Mouse (Mus musculus) heart, embryonic 15.5 days (tissue): Measurements from ENCODE around the gene Necap1. TPM values are rescaled to one million over a fixed set of nuclear protein-coding genes. Genes with fewer than 3 reads are reported as not detected.

Source experiments
- ATAC-seq: fragments of 200-750 bp; cut with Nextera tagmentation; replicated peaks from 2 replicates; pipeline ENCODE4 v1.8.0; 2017; ENCODE audit warnings: low read depth, moderate TSS enrichment; ENCODE audit not compliant: insufficient number of reproducible peaks, insufficient read depth, low FRiP score
- H3K27ac ChIP-seq: fragments of 300-500 bp; sonication (generic); 2 replicates; pipeline ENCODE4 v1.5.1; 2015; ENCODE audit warnings: mild to moderate bottlenecking, inconsistent platforms
- H3K27me3 ChIP-seq: fragments of 300-500 bp; sonication (generic); 2 replicates; pipeline ENCODE4 v1.6.1; 2015; ENCODE audit warnings: inconsistent platforms
- H3K36me3 ChIP-seq: fragments of 300-500 bp; sonication (generic); 2 replicates; pipeline ENCODE4 v1.6.1; 2015; ENCODE audit warnings: mild to moderate bottlenecking, inconsistent platforms
- H3K4me1 ChIP-seq: fragments of 300-500 bp; sonication (generic); replicated peaks from 2 replicates; pipeline ENCODE4 v1.6.1; 2015; ENCODE audit warnings: inconsistent platforms
- H3K4me2 ChIP-seq: fragments of 300-500 bp; sonication (generic); 2 replicates; pipeline ENCODE4 v1.6.1; 2015; ENCODE audit warnings: inconsistent platforms, mild to moderate bottlenecking, moderate library complexity
- H3K4me3 ChIP-seq: fragments of 300-500 bp; sonication (generic); 2 replicates; pipeline ENCODE4 v1.5.1; 2015; ENCODE audit warnings: mild to moderate bottlenecking, inconsistent platforms
- H3K9ac ChIP-seq: fragments of 300-500 bp; sonication (generic); 2 replicates; pipeline ENCODE4 v1.6.1; 2015; ENCODE audit warnings: mild to moderate bottlenecking, inconsistent platforms
- H3K9me3 ChIP-seq: fragments of 300-500 bp; sonication (generic); replicated peaks from 2 replicates; pipeline ENCODE4 v1.6.1; 2016; ENCODE audit warnings: inconsistent platforms
- WGBS: fragments of 180-500 bp; shearing (Covaris S2); methylation state at CpG from one replicate; pipeline ENCODE4 v1.1.7; 2015; ENCODE audit warnings: mixed read lengths; 5-methylcytosine and 5-hydroxymethylcytosine counted together
- polyA plus RNA-seq: library from polyadenylated mRNA; unstranded; fragments of >200 nt; fragmentation: Nextera tagmentation; extraction: Ambion mirVana; gene quantifications from 2 replicates; pipeline ENCODE4 v1.2.1, GENCODE M21; 2015

Gene Necap1
- polyA plus RNA-seq, 1 experiment from 2014 or later, result 48.3 TPM

GRCm38 (mm10) chr6:122855955-122856354 lies 18.3 kb upstream of the Necap1 start, which contains the start of gene C3ar1:
Gene C3ar1, minus strand, starts transcription at chr6:122856161.
- ATAC-seq, result no peak
- Histone ChIP-seq H3K4me2 (no peak within 1 kb of the TSS), H3K27ac (no peak within 1 kb of the TSS)

GRCm38 (mm10) chr6:122862434-122862833 lies 11.8 kb upstream of the Necap1 start:
- Histone ChIP-seq H3K9ac (no peak overlapping the region), H3K9me3 (peaks cover 4% of the 10 kb centered on the region; the same call in 1 of the 2 replicates), H3K36me3 (no peaks in the 10 kb centered on the region), H3K4me2 (no peak overlapping the region), H3K27me3 (no peaks in the 10 kb centered on the region), H3K4me1 (no peaks in the 10 kb centered on the region), H3K4me3 (no peak overlapping the region), H3K27ac (no peak overlapping the region)
- WGBS, result 75% methylated on average over 6 of the region's 6 CpGs
- ATAC-seq, result no peak

More at GRCm38 (mm10) chr6:122855955-122856354, 18.3 kb upstream of the Necap1 start, which contains the start of gene C3ar1:
- no peaks in the 10 kb centered on the region for H3K36me3 ChIP-seq
- H3K4me1 ChIP-seq, result peaks cover 6% of the 10 kb centered on the region
- WGBS, result 22% methylated on average over 7 of the region's 7 CpGs
- no peaks in the 10 kb centered on the region for H3K27me3 ChIP-seq
- no peak within 1 kb of the TSS for H3K4me3 ChIP-seq
- no peaks in the 10 kb centered on the region for H3K9me3 ChIP-seq
- H3K9ac ChIP-seq, result no peak within 1 kb of the TSS

- H3K27ac ChIP-seq, result no peak overlapping the region
- no peaks in the 10 kb centered on the region for H3K4me1 ChIP-seq
- no peak overlapping the region for H3K4me2 ChIP-seq
- no peaks in the 10 kb centered on the region for H3K27me3 ChIP-seq
- H3K4me3 ChIP-seq, result no peak overlapping the region
- H3K9me3 ChIP-seq, result peaks cover 4% of the 10 kb centered on the region; the same call in 1 of the 2 replicates
- 83% methylated on average over 1 of the region's 1 CpGs for WGBS
- no peak for ATAC-seq
- no peak overlapping the region for H3K9ac ChIP-seq
- H3K36me3 ChIP-seq, result no peaks in the 10 kb centered on the region
These were observed 11.4 kb upstream of the Necap1 start for GRCm38 (mm10) chr6:122862871-122863270.

GRCm38 (mm10) chr6:122867914-122868313 lies 6.4 kb upstream of the Necap1 start:
- Histone ChIP-seq H3K9ac (no peak overlapping the region), H3K4me2 (no peak overlapping the region), H3K27ac (no peak overlapping the region), H3K4me3 (no peak overlapping the region), H3K27me3 (no peaks in the 10 kb centered on the region), H3K9me3 (no peaks in the 10 kb centered on the region), H3K4me1 (no peaks in the 10 kb centered on the region), H3K36me3 (no peaks in the 10 kb centered on the region)
- 59% methylated on average over 4 of the region's 4 CpGs for WGBS
- no peak for ATAC-seq

GRCm38 (mm10) chr6:122869846-122870245 lies 4.4 kb upstream of the Necap1 start:
- 60% methylated on average over 11 of the region's 11 CpGs for WGBS

GRCm38 (mm10) chr6:122872800-122873199 lies 1.5 kb upstream of the Necap1 start:
- Histone ChIP-seq H3K4me2 (no peak overlapping the region), H3K36me3 (peaks cover 6% of the 10 kb centered on the region; the same call in 1 of the 2 replicates), H3K4me3 (no peak overlapping the region), H3K9ac (no peak overlapping the region), H3K27me3 (no peaks in the 10 kb centered on the region), H3K27ac (no peak overlapping the region), H3K4me1 (peaks cover 13% of the 10 kb centered on the region), H3K9me3 (no peaks in the 10 kb centered on the region)
- 81% methylated on average over 5 of the region's 5 CpGs for WGBS
- no peak for ATAC-seq

More at GRCm38 (mm10) chr6:122869846-122870245, 4.4 kb upstream of the Necap1 start:
- Histone ChIP-seq H3K9me3 (no peaks in the 10 kb centered on the region), H3K27me3 (no peaks in the 10 kb centered on the region), H3K4me1 (no peaks in the 10 kb centered on the region), H3K4me3 (no peak overlapping the region), H3K36me3 (no peaks in the 10 kb centered on the region), H3K9ac (no peak overlapping the region), H3K27ac (no peak overlapping the region), H3K4me2 (no peak overlapping the region)
- ATAC-seq, result no peak

GRCm38 (mm10) chr6:122874720-122875389 lies 581 bp downstream of the Necap1 start:
- WGBS, result 1% methylated on average over 31 of the region's 31 CpGs
- no peaks in the 10 kb centered on the region for H3K27me3 ChIP-seq
- peaks cover 13% of the 10 kb centered on the region for H3K4me1 ChIP-seq
- peak; percentile 72 for ATAC-seq
- peak overlapping the region; percentile 94 for H3K27ac ChIP-seq
- peak overlapping the region; percentile 64 for H3K4me2 ChIP-seq
- peaks cover 8% of the 10 kb centered on the region; the same call in 1 of the 2 replicates for H3K36me3 ChIP-seq
- no peaks in the 10 kb centered on the region for H3K9me3 ChIP-seq
- peak overlapping the region; percentile 97 for H3K9ac ChIP-seq
- H3K4me3 ChIP-seq, result peak overlapping the region; percentile 97

GRCm38 (mm10) chr6:122879141-122879735 lies 5.0 kb downstream of the Necap1 start:
- peaks cover 50% of the 10 kb centered on the region for H3K36me3 ChIP-seq

GRCm38 (mm10) chr6:122879781-122880505 lies 5.7 kb downstream of the Necap1 start:
- H3K9me3 ChIP-seq, result no peaks in the 10 kb centered on the region
- H3K4me3 ChIP-seq, result no peak overlapping the region
- no peak overlapping the region for H3K4me2 ChIP-seq
- no peak overlapping the region for H3K9ac ChIP-seq
- WGBS, result 91% methylated on average over 7 of the region's 7 CpGs
- H3K27ac ChIP-seq, result no peak overlapping the region
- no peak for ATAC-seq
- H3K27me3 ChIP-seq, result no peaks in the 10 kb centered on the region
- H3K4me1 ChIP-seq, result peaks cover 13% of the 10 kb centered on the region
- H3K36me3 ChIP-seq, result peaks cover 57% of the 10 kb centered on the region

More at GRCm38 (mm10) chr6:122879141-122879735, 5.0 kb downstream of the Necap1 start:
- Histone ChIP-seq H3K27ac (no peak overlapping the region), H3K4me2 (no peak overlapping the region), H3K9ac (no peak overlapping the region), H3K9me3 (no peaks in the 10 kb centered on the region), H3K27me3 (no peaks in the 10 kb centered on the region), H3K4me3 (no peak overlapping the region), H3K4me1 (peaks cover 13% of the 10 kb centered on the region)
- 87% methylated on average over 7 of the region's 7 CpGs for WGBS
- no peak for ATAC-seq

GRCm38 (mm10) chr6:122881287-122881686 lies 7.0 kb downstream of the Necap1 start:
- WGBS, result 80% methylated on average over 12 of the region's 12 CpGs
- 0 out of 2 replicates have a peak, but pooled peaks cover under 1% of the 10 kb centered on the region for H3K4me1 ChIP-seq

GRCm38 (mm10) chr6:122883603-122884002 lies 9.3 kb downstream of the Necap1 start:
- Histone ChIP-seq H3K4me1 (no peaks in the 10 kb centered on the region), H3K27me3 (no peaks in the 10 kb centered on the region), H3K9ac (no peak overlapping the region), H3K4me2 (no peak overlapping the region), H3K36me3 (peaks cover 83% of the 10 kb centered on the region), H3K27ac (no peak overlapping the region), H3K9me3 (no peaks in the 10 kb centered on the region), H3K4me3 (no peak overlapping the region)
- WGBS, result 91% methylated on average over 9 of the region's 9 CpGs
- ATAC-seq, result no peak

More at GRCm38 (mm10) chr6:122881287-122881686, 7.0 kb downstream of the Necap1 start:
- Histone ChIP-seq H3K27me3 (no peaks in the 10 kb centered on the region), H3K4me3 (no peak overlapping the region), H3K27ac (no peak overlapping the region), H3K36me3 (peaks cover 66% of the 10 kb centered on the region), H3K4me2 (no peak overlapping the region), H3K9me3 (no peaks in the 10 kb centered on the region), H3K9ac (no peak overlapping the region)
- ATAC-seq, result no peak
